Mouse (Mus musculus) lung, postnatal 0 days (tissue): ENCODE measurements around the gene Rpl10a. TPM values are rescaled to one million over a fixed set of nuclear protein-coding genes. Genes with fewer than 3 reads are reported as not detected.

Source experiments
- ATAC-seq: fragments of 200-750 bp; cut with Nextera tagmentation; 2 replicates; pipeline ENCODE4 v1.8.0; 2017; ENCODE audit warnings: moderate library complexity
- DNase-seq: peaks from one replicate; pipeline ENCODE4 v3.0.0-alpha.2; 2016; ENCODE audit warnings: low spot score
- H3K27ac ChIP-seq: fragments of 300-500 bp; sonication (generic); 2 replicates; pipeline ENCODE4 v1.5.1; 2014; ENCODE audit warnings: antibody characterized with exemption, mild to moderate bottlenecking, low read length, mixed read lengths
- H3K27me3 ChIP-seq: fragments of 300-500 bp; sonication (generic); replicated peaks from 2 replicates; pipeline ENCODE4 v1.6.1; 2014; ENCODE audit warnings: low read length, mixed read lengths; ENCODE audit not compliant: insufficient read depth
- H3K36me3 ChIP-seq: fragments of 300-500 bp; sonication (generic); 2 replicates; pipeline ENCODE4 v1.6.1; 2014; ENCODE audit warnings: low read length, mixed read lengths; ENCODE audit not compliant: insufficient read depth
- H3K4me1 ChIP-seq: fragments of 300-500 bp; sonication (generic); 2 replicates; pipeline ENCODE4 v1.6.1; 2014; ENCODE audit warnings: antibody characterized with exemption, low read depth, low read length, mixed read lengths; ENCODE audit not compliant: insufficient read depth
- H3K4me2 ChIP-seq: fragments of 300-500 bp; sonication (generic); replicated peaks from 2 replicates; pipeline ENCODE4 v1.6.1; 2014; ENCODE audit warnings: low read depth, mild to moderate bottlenecking, low read length, moderate library complexity, mixed read lengths
- H3K4me3 ChIP-seq: fragments of 300-500 bp; sonication (generic); 2 replicates; pipeline ENCODE4 v1.5.1; 2014; ENCODE audit warnings: low read depth, low read length
- H3K9ac ChIP-seq: fragments of 300-500 bp; sonication (generic); replicated peaks from 2 replicates; pipeline ENCODE4 v1.6.1; 2014; ENCODE audit warnings: low read depth, mild to moderate bottlenecking
- H3K9me3 ChIP-seq: fragments of 300-500 bp; sonication (generic); 2 replicates; pipeline ENCODE4 v1.6.1; 2016; ENCODE audit warnings: low read length, mixed read lengths
- CTCF ChIP-seq: IDR thresholded peaks from 2 replicates; pipeline ENCODE4 v1.5.1; 2016; ENCODE audit warnings: antibody characterized with exemption, mild to moderate bottlenecking
- EP300 ChIP-seq: IDR thresholded peaks from 2 replicates; pipeline ENCODE4 v1.6.1; 2016; ENCODE audit warnings: antibody characterized with exemption, mild to moderate bottlenecking, control low read depth
- WGBS: fragments of 180-500 bp; shearing (Covaris S2); extraction: QIAGEN DNeasy Blood & Tissue Kit; methylation state at CpG from one replicate; pipeline ENCODE4 v1.1.7; 2014; 5-methylcytosine and 5-hydroxymethylcytosine counted together
- polyA plus RNA-seq: library from polyadenylated mRNA; unstranded; fragments of >200 nt; fragmentation: Nextera tagmentation; extraction: Ambion mirVana; gene quantifications from 2 replicates; pipeline ENCODE4 v1.2.1, GENCODE M21; 2015

Rpl10a gene
- polyA plus RNA-seq, 1 experiment from 2014 or later, result 446 TPM

DNA sequence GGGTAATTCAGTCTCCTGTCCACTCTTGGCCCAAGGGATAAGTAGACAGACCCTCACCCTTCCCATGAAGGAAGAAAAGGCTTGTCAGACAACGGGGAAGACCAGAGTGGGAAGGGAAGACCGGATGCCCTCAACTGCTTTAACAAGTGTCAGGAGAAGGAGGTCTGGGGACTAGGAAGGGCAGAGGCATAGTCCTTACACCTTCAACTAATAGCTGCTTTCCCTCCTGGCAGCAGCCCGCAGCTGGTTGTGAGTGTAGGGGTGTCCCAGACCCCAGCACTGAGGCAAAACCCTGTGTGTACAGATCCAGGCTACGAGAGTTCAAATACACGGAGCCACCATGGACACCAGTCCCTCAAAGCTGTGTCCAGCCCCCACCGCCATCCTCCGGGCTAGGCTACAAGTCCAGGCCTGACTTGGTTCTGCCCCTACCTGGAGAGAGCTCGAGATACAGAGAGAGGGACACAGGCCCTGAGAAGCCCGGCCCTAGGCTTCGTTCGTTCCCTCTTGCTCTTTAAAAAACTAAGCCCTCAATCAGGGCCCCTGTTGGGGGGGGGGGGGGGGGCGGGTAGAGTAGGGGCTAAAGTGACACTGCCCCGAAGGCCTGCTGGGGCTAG, 21.1 kb downstream of the Rpl10a start:
- Histone ChIP-seq H3K4me3 (peak overlapping the region; percentile 76), H3K9me3 (no peaks in the 10 kb centered on the region), H3K9ac (peak overlapping the region; percentile 97), H3K4me1 (peaks cover 31% of the 10 kb centered on the region; the same call in 1 of the 2 replicates), H3K27me3 (no peaks in the 10 kb centered on the region), H3K36me3 (no peaks in the 10 kb centered on the region), H3K4me2 (peak overlapping the region; percentile 75), H3K27ac (peak overlapping the region; percentile 98)
- no peak for ATAC-seq
- WGBS, result 10% methylated on average over 12 of the region's 13 CpGs
- no peak for TF ChIP-seq EP300
- no peak for TF ChIP-seq CTCF
- peak; percentile 57 for DNase-seq

- H3K4me2 ChIP-seq, result peak overlapping the region; percentile 75
These were observed 21.7 kb downstream of the Rpl10a start for GRCm38 (mm10) chr17:28349901-28350465.

DNA sequence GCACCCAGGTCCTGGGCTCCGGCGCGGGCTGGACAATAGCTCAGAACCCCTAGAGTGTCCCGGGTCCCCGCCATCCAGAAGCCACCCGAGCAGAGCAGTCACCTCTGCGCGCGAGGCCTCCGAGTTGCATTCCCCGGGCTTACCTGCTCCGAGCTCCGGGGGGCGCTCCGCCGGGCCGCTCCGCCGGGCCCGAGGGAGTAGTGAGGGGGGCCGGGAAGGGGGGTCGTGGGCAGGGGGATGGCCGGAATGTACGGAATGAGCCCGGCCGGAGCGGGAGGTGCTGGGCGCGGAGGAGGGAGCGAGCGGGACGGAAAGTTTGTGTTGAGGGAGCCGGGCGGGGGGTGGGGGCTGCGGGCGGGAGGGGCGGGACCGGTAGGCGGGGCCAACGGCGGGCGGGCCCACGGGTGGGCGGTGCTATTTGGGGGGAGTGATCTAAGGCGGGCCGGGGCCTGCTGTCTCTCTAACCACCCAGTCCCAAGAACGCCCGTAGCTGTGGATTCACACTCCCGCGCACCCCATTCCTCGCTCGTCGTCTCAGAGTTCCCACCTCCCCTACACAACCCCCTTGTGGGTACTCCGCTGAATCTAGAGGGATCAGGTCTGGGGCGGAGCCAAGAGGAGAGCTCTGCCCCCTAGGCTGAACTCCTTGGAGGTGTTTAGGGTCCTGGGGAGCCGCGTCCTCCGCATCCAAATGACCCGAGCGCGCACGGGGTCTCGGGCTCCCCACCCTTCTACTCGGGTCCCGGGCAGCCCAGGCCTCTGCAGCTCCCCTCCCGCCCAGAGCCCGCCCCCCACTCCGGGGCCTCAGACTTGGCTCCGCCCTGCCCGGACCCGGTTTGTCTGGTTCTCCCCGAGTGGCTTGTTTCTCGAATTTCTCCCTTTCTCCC, 22.4 kb downstream of the Rpl10a start, which contains the start of gene Tead3:
Tead3 (minus strand) TSS at position 352 of the 887 bp plus-strand sequence.
- H3K9me3 ChIP-seq, result no peaks in the 10 kb centered on the region
- H3K4me3 ChIP-seq, result peak within 1 kb of the TSS; percentile 76
- peak within 1 kb of the TSS; percentile 75 for H3K4me2 ChIP-seq
- H3K36me3 ChIP-seq, result no peaks in the 10 kb centered on the region
- peak within 1 kb of the TSS; percentile 98 for H3K27ac ChIP-seq
- DNase-seq (peak; percentile 96), ATAC-seq (peak; percentile 88)
- no peaks in the 10 kb centered on the region for H3K27me3 ChIP-seq
- TF ChIP-seq CTCF (peak; percentile 35), EP300 (peak; percentile 51; the same call in 1 of the 2 replicates)
- WGBS, result under 1% methylated on average over 37 of the region's 73 CpGs
- peaks cover 20% of the 10 kb centered on the region; the same call in 1 of the 2 replicates for H3K4me1 ChIP-seq
- peak within 1 kb of the TSS; percentile 97 for H3K9ac ChIP-seq

More at GRCm38 (mm10) chr17:28349901-28350465, 21.7 kb downstream of the Rpl10a start:
- H3K4me3 ChIP-seq, result peak overlapping the region; percentile 76
- H3K27ac ChIP-seq, result peak overlapping the region; percentile 98
- H3K36me3 ChIP-seq, result no peaks in the 10 kb centered on the region
- H3K27me3 ChIP-seq, result no peaks in the 10 kb centered on the region
- ATAC-seq (peak; percentile 50), DNase-seq (no peak)
- no peaks in the 10 kb centered on the region for H3K9me3 ChIP-seq
- H3K4me1 ChIP-seq, result peaks cover 25% of the 10 kb centered on the region; the same call in 1 of the 2 replicates
- TF ChIP-seq CTCF (no peak), EP300 (no peak)
- peak overlapping the region; percentile 97 for H3K9ac ChIP-seq
- 4% methylated on average over 35 of the region's 54 CpGs for WGBS

GRCm38 (mm10) chr17:28351353-28351890, 23.2 kb downstream of the Rpl10a start:
- peaks cover 18% of the 10 kb centered on the region; the same call in 1 of the 2 replicates for H3K4me1 ChIP-seq
- no peaks in the 10 kb centered on the region for H3K36me3 ChIP-seq
- peak overlapping the region; percentile 68 for H3K9ac ChIP-seq
- peak overlapping the region; percentile 76 for H3K4me3 ChIP-seq
- H3K27ac ChIP-seq, result peak overlapping the region; percentile 98
- no peak for TF ChIP-seq CTCF
- TF ChIP-seq EP300, result no peak
- no peaks in the 10 kb centered on the region for H3K9me3 ChIP-seq
- peak overlapping the region; percentile 75 for H3K4me2 ChIP-seq
- H3K27me3 ChIP-seq, result no peaks in the 10 kb centered on the region
- DNase-seq (no peak), ATAC-seq (no peak)
- WGBS, result 2% methylated on average over 26 of the region's 29 CpGs

DNA sequence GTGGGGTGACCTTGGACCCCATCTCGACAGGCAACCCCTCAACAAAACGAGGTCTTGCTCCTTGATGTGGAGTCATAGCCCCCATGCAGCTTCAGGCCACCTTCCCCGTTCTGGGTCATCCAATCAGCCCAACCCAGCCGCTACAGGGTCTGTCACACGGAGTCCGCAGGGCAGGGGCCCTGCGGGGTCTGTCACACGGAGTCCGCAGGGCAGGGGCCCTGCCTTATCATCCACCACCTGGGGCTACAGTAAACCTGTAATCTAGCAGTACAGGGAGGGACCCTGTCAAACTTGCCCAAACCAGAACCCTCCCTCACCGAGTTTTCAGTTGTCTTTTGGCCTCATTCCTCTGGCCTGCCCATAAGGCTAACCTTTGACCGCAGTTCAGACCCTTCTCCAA, 23.7 kb downstream of the Rpl10a start:
- H3K36me3 ChIP-seq, result no peaks in the 10 kb centered on the region
- DNase-seq (no peak), ATAC-seq (no peak)
- H3K27ac ChIP-seq, result peak overlapping the region; percentile 98; the same call in 1 of the 2 replicates
- H3K4me1 ChIP-seq, result peaks cover 16% of the 10 kb centered on the region; the same call in 1 of the 2 replicates
- 35% methylated on average over 11 of the region's 11 CpGs for WGBS
- no peaks in the 10 kb centered on the region for H3K27me3 ChIP-seq
- TF ChIP-seq EP300 (no peak), CTCF (no peak)
- H3K4me2 ChIP-seq, result no peak overlapping the region
- H3K9me3 ChIP-seq, result no peaks in the 10 kb centered on the region
- H3K9ac ChIP-seq, result no peak overlapping the region
- H3K4me3 ChIP-seq, result no peak overlapping the region
